Mouse (Mus musculus): ENCODE results near the gene Ankfn1.

The Ankfn1 gene

DNA sequence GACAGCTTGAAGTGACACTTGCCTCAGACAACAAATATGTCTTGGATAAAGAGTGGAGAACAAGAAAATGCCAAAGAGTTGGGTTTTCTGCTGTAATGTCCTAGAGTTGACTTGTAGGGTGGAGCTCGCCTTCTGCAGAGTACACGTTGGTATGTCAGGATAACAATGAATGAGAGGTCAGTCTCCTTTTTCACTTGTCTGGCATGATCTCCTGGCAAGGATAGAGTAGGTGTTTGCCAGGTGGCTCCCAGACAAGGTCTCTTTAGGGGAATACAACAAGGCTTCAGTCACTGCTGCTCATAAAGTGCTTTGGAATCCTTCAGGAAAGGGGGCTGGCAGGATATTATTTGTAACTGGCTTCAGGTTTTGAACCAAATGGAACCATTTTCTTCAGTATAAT is 388.6 kb downstream of the Ankfn1 start:
- no peak for DNase-seq (ENCODE audit: extremely low read depth, insufficient read length, low spot score)

- no peak for DNase-seq (ENCODE audit: extremely low read depth, insufficient read length, low spot score)
Observed at GRCm38 (mm10) chr11:89382634-89383009, 394.8 kb downstream of the Ankfn1 start.

DNA sequence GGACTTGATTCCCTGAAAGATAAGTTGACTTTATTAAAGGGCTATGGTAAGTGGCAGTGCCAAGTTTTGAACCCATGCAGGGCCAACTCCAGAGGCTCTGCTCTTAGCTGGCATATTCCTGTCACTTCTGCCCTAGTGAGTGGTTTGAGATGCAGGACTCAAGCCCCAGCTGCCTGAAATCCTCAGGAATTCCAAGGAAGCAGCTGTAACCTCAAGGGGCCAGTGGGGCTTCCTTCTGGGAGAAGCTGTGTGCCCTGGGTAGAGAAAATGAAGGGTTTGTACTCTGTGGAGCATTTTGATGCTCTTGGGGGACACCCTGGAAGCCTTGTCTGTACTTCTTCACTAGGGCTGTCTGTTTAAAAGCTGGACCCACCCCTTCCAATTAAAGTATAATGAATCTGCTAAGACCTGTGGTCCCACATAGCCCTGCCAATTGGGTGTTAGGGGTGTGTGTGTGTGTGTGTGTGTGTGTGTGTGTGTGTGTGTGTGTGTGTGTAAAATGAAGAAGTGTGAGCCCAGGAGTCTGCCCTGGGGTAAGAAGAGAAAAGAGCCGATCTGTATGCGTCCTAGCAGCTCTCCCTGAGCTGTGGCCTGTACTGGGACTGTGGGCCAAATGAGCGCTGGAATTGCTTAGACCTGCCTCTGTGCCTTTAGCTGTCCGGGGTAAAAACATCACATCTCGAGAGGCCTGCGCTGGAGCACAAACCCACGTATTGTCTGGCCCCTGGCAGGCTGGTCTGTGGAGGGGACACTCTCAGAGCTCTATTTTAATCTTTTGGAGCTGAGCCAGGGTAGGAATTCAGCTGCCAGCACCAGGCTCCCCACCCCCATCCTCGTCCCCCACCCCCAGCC is 395.4 kb downstream of the Ankfn1 start:
- DNase-seq (ENCODE audit: extremely low read depth, insufficient read length, low spot score) = no peak

- no peak for DNase-seq (ENCODE audit: extremely low read depth, insufficient read length, low spot score)
Observed at GRCm38 (mm10) chr11:89370941-89371340, 406.5 kb downstream of the Ankfn1 start.

DNA sequence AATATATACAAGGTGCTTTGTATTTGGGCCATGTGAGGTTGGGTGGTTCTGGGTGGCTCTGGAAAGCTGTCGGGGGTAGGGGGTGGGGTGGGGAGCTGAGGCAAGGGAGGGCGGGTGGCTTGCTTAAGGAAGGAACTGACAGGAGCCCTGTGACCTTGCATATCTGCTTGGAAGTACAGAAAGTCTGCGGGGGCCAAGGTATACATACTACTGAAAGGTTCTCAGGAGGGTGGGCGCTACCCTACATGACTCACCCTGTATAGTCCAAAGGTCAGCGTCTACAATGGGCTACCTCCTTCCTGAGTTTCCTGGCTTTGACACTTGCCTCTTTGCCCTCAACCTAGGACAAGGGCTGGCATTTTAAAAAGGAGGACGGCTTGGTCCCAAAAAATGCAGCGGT is 407.1 kb downstream of the Ankfn1 start:
- DNase-seq (ENCODE audit: extremely low read depth, insufficient read length, low spot score) = no peak

GRCm38 (mm10) chr11:89363981-89364380 is 413.5 kb downstream of the Ankfn1 start:
- DNase-seq (ENCODE audit: extremely low read depth, insufficient read length, low spot score) = no peak

DNA sequence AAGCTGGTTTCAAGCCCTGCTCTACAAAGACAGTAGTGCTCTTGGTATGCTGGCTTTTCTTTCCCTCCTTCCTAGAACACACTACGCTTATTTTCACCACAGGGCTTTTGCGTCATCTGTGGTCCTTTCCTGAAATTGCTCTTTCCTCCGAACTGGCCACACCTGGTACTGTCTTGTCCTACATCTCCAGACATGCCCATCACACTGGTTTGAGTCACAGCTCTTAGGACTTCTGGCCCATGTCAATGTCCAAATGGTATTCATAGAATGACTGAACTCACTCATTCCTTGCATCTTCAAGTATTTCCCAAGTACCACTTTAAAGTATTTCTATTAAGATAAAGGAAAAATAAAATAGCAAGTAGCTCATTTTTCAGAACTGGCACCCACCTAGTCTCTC is 416.6 kb downstream of the Ankfn1 start:
- no peak for DNase-seq (ENCODE audit: extremely low read depth, insufficient read length, low spot score)

DNA sequence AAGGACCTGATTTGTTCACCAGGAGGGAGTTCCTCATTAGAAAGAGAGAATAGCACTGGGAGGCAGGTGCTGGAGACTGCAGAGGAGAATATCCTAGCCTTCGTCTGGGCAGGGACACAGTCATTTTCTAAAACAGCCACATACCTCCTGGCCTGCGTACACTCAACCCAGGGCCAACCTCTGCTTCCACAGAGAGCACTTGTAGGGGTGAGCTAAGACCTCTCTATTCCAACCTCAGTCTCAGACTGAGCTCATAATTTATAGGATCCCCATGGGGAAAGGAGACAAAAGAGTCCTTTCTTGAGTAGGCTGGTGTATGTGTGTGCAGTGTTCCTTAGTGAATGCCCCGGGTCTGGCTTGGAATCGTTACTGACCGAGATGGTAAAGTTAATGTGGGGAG is 418.9 kb downstream of the Ankfn1 start:
- DNase-seq (ENCODE audit: extremely low read depth, insufficient read length, low spot score) = no peak

DNA sequence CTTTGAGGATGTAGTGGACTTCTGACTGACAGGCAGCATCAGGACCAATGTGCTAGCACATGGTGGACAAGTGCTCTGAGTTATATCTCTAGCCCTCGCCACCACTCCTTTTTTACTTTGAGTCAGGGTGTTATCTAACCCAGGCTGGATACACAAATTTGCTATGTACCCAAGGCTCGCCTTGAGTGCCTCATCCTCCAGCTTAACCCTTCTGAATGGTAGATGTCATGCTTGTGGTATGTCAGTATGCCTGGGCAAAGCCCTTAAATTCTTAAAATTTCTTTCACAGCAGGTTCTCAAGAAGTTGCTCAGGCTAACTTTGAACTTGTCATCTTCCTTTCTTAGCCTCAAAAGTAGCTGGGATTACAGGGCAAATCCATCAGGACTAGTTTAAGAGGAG is 421.0 kb downstream of the Ankfn1 start:
- no peak for DNase-seq (ENCODE audit: extremely low read depth, insufficient read length, low spot score)

DNA sequence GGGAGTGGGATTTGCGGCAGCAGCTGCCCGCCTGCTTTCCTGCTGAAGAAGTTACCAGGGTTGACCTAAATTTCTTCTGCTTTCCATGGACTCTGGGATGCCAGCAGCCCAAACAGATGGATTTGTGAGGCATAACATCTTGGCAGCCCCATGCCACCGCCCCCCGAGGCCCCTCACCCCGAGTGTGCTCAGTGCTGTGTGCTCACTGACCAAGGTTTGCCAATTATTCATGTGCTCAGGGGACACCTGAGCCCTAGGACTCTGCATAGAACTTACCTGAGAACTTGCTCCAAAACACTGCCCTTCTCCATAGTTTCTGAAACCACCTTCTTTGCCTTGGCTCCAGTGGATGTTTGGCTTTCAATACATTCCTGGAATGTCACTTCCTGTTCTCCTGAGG is 421.4 kb downstream of the Ankfn1 start:
- no peak for DNase-seq (ENCODE audit: extremely low read depth, insufficient read length, low spot score)

DNA sequence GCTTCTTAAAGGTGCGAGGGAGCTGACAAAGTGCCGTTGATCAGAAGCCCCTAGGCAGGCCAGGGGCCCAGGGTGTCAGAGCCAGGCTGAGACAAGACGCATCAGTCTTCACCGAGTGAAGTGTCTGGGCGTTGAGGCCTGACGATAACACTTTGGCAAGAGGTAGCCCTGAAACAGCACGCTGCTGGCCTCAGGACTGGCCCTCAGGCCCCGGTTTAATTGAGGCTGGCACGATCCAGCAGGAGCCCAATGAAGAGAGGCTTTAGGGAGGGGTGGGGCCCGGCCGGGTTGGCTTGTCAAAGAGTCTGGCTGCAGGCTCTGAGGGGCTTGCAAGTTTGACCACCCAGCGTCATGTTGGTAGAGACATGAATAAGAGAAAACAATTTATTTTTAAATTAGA is 437.2 kb downstream of the Ankfn1 start:
- no peak for DNase-seq (ENCODE audit: extremely low read depth, insufficient read length, low spot score)

Data from 3134 (cell line).